Mouse (Mus musculus): ENCODE data around the gene Sp140. TPM values are rescaled to one million over a fixed set of nuclear protein-coding genes. Genes with fewer than 3 reads are reported as not detected.
"Not testable (repeated sequence)": the region's sequence is repeated elsewhere in the genome, so short reads cannot be mapped to it uniquely, and the experiment has no call there.

The Sp140 gene
- 0.20 TPM for polyA plus RNA-seq (2012; fragmentation: generic; extraction: Trizol)

GRCm38 (mm10) chr1:85600078-85600477, at the start of gene Sp140:
Sp140 (plus strand) TSS chr1:85600378.
- H3ac ChIP-seq (ENCODE audit: control insufficient read depth, insufficient read length); H3K4me3 ChIP-seq; H3K27me3 ChIP-seq (ENCODE audit: control insufficient read depth, insufficient read depth, insufficient read length); H3K79me2 ChIP-seq (ENCODE audit: control insufficient read depth, insufficient read depth); H3K4me2 ChIP-seq (ENCODE audit: low read depth); H3K36me3 ChIP-seq (ENCODE audit: control insufficient read depth, insufficient read depth): not testable (repeated sequence)

- not testable (repeated sequence) for H3K4me2 ChIP-seq (ENCODE audit: low read depth); H3K79me2 ChIP-seq (ENCODE audit: control insufficient read depth, insufficient read depth); H3ac ChIP-seq (ENCODE audit: control insufficient read depth, insufficient read length); H3K27me3 ChIP-seq (ENCODE audit: control insufficient read depth, insufficient read depth, insufficient read length); H3K36me3 ChIP-seq (ENCODE audit: control insufficient read depth, insufficient read depth); H3K4me3 ChIP-seq
These were observed 44.9 kb upstream of the Sp140 start for GRCm38 (mm10) chr1:85555261-85555660.

GRCm38 (mm10) chr1:85573554-85573953, 26.6 kb upstream of the Sp140 start:
- H3K36me3 ChIP-seq (ENCODE audit: control insufficient read depth, insufficient read depth); H3K4me3 ChIP-seq; H3K4me2 ChIP-seq (ENCODE audit: low read depth); H3K79me2 ChIP-seq (ENCODE audit: control insufficient read depth, insufficient read depth); H3K27me3 ChIP-seq (ENCODE audit: control insufficient read depth, insufficient read depth, insufficient read length); H3ac ChIP-seq (ENCODE audit: control insufficient read depth, insufficient read length): not testable (repeated sequence)

- not testable (repeated sequence) for H3ac ChIP-seq (ENCODE audit: control insufficient read depth, insufficient read length); H3K4me2 ChIP-seq (ENCODE audit: low read depth); H3K79me2 ChIP-seq (ENCODE audit: control insufficient read depth, insufficient read depth); H3K27me3 ChIP-seq (ENCODE audit: control insufficient read depth, insufficient read depth, insufficient read length); H3K4me3 ChIP-seq; H3K36me3 ChIP-seq (ENCODE audit: control insufficient read depth, insufficient read depth)
These were observed 24.8 kb upstream of the Sp140 start, which contains the start of gene G530012D18Rik for GRCm38 (mm10) chr1:85575376-85575775. G530012D18Rik (plus strand) TSS chr1:85575676.

- H3K27me3 ChIP-seq (ENCODE audit: control insufficient read depth, insufficient read depth, insufficient read length); H3K79me2 ChIP-seq (ENCODE audit: control insufficient read depth, insufficient read depth); H3K4me3 ChIP-seq; H3K36me3 ChIP-seq (ENCODE audit: control insufficient read depth, insufficient read depth); H3K4me2 ChIP-seq (ENCODE audit: low read depth); H3ac ChIP-seq (ENCODE audit: control insufficient read depth, insufficient read length): not testable (repeated sequence)
These were observed 21.7 kb upstream of the Sp140 start for GRCm38 (mm10) chr1:85578372-85579010.

GRCm38 (mm10) chr1:85579199-85580147, 20.7 kb upstream of the Sp140 start:
- not testable (repeated sequence) for H3ac ChIP-seq (ENCODE audit: control insufficient read depth, insufficient read length); H3K27me3 ChIP-seq (ENCODE audit: control insufficient read depth, insufficient read depth, insufficient read length); H3K4me3 ChIP-seq; H3K36me3 ChIP-seq (ENCODE audit: control insufficient read depth, insufficient read depth); H3K79me2 ChIP-seq (ENCODE audit: control insufficient read depth, insufficient read depth); H3K4me2 ChIP-seq (ENCODE audit: low read depth)

- not testable (repeated sequence) for H3ac ChIP-seq (ENCODE audit: control insufficient read depth, insufficient read length); H3K4me2 ChIP-seq (ENCODE audit: low read depth); H3K4me3 ChIP-seq; H3K79me2 ChIP-seq (ENCODE audit: control insufficient read depth, insufficient read depth); H3K36me3 ChIP-seq (ENCODE audit: control insufficient read depth, insufficient read depth); H3K27me3 ChIP-seq (ENCODE audit: control insufficient read depth, insufficient read depth, insufficient read length)
These were observed 20.0 kb upstream of the Sp140 start for GRCm38 (mm10) chr1:85580148-85580534.

- H3K79me2 ChIP-seq (ENCODE audit: control insufficient read depth, insufficient read depth); H3K27me3 ChIP-seq (ENCODE audit: control insufficient read depth, insufficient read depth, insufficient read length); H3K4me3 ChIP-seq; H3K4me2 ChIP-seq (ENCODE audit: low read depth); H3K36me3 ChIP-seq (ENCODE audit: control insufficient read depth, insufficient read depth); H3ac ChIP-seq (ENCODE audit: control insufficient read depth, insufficient read length): not testable (repeated sequence)
These were observed 19.6 kb upstream of the Sp140 start for GRCm38 (mm10) chr1:85580578-85580977.

- not testable (repeated sequence) for H3K79me2 ChIP-seq (ENCODE audit: control insufficient read depth, insufficient read depth); H3K4me2 ChIP-seq (ENCODE audit: low read depth); H3ac ChIP-seq (ENCODE audit: control insufficient read depth, insufficient read length); H3K4me3 ChIP-seq; H3K36me3 ChIP-seq (ENCODE audit: control insufficient read depth, insufficient read depth); H3K27me3 ChIP-seq (ENCODE audit: control insufficient read depth, insufficient read depth, insufficient read length)
These were observed 18.7 kb upstream of the Sp140 start for GRCm38 (mm10) chr1:85581518-85581917.

- H3K36me3 ChIP-seq (ENCODE audit: control insufficient read depth, insufficient read depth); H3ac ChIP-seq (ENCODE audit: control insufficient read depth, insufficient read length); H3K79me2 ChIP-seq (ENCODE audit: control insufficient read depth, insufficient read depth); H3K4me2 ChIP-seq (ENCODE audit: low read depth); H3K4me3 ChIP-seq; H3K27me3 ChIP-seq (ENCODE audit: control insufficient read depth, insufficient read depth, insufficient read length): not testable (repeated sequence)
These were observed 11.5 kb upstream of the Sp140 start for GRCm38 (mm10) chr1:85588697-85589096.

- not testable (repeated sequence) for H3K79me2 ChIP-seq (ENCODE audit: control insufficient read depth, insufficient read depth); H3K4me2 ChIP-seq (ENCODE audit: low read depth); H3ac ChIP-seq (ENCODE audit: control insufficient read depth, insufficient read length); H3K36me3 ChIP-seq (ENCODE audit: control insufficient read depth, insufficient read depth); H3K27me3 ChIP-seq (ENCODE audit: control insufficient read depth, insufficient read depth, insufficient read length); H3K4me3 ChIP-seq
These were observed 7.7 kb upstream of the Sp140 start for GRCm38 (mm10) chr1:85592526-85592925.

GRCm38 (mm10) chr1:85598271-85599012, 1.7 kb upstream of the Sp140 start, which contains the start of gene Sp110:
Sp110 (minus strand) TSS chr1:85598817.
- not testable (repeated sequence) for H3ac ChIP-seq (ENCODE audit: control insufficient read depth, insufficient read length); H3K4me3 ChIP-seq; H3K27me3 ChIP-seq (ENCODE audit: control insufficient read depth, insufficient read depth, insufficient read length); H3K4me2 ChIP-seq (ENCODE audit: low read depth); H3K79me2 ChIP-seq (ENCODE audit: control insufficient read depth, insufficient read depth); H3K36me3 ChIP-seq (ENCODE audit: control insufficient read depth, insufficient read depth)

Measured in myocyte (in vitro differentiated cells).